Mouse (Mus musculus) right cerebral cortex, postnatal 36 days (tissue): ENCODE measurements around the gene Lin37.

Experiments used
- DNase-seq, 2 experiments: peaks; one replicate each; pipeline ENCODE4 v3.0.0; 2022; ENCODE audit warnings: low spot score in 2 of 2, mixed read lengths in 1 of 2

The Lin37 gene

DNA sequence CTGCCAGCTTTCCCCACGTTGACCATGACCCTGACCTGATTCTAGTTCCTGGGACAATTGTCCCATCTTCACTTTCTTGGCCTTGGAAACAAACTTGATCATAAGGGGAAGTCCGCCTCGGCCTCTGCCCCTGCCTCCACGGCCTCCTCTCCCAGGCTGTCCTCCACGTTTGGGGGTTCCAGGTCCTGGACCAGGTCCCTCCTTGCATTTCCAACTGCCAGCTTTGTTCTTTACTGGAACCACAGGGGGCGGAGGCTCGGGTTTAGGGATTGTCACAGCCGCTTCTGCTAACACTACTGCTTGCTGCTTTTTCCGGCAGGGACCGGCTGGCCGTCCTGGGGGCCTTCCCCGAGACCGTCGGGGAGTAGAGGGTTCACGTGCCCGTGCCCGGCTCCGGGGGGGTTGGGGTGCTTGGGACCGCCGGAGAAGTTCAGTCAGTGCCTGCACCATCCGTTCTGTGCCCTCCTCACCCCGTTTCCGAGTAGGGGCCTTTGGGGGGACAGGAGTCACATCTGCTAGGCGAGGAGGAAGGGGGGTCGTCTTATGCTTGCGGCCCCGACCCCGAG is 26.9 kb upstream of the Lin37 start:
- DNase-seq = no peak

DNA sequence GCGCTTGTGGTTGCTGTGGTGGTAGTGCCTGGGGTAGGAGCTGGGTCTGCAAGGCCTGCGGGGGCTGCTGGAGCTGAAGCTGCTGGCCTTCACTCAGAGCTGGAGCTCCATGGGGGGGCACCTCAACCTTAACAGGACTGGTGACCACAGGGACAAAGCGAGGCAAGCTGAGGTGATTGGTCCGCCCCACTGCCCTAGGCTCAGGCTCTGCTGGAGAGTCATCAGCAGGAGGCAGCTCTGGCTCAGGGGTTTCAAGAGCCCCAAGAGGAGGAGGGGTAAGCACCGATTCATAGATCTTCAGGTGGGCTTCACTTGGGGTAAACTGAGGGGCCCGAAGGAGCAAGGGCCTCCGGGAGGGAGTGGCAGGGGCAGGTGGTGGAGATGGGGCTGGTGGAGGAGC is 25.5 kb upstream of the Lin37 start:
- DNase-seq = no peak

DNA sequence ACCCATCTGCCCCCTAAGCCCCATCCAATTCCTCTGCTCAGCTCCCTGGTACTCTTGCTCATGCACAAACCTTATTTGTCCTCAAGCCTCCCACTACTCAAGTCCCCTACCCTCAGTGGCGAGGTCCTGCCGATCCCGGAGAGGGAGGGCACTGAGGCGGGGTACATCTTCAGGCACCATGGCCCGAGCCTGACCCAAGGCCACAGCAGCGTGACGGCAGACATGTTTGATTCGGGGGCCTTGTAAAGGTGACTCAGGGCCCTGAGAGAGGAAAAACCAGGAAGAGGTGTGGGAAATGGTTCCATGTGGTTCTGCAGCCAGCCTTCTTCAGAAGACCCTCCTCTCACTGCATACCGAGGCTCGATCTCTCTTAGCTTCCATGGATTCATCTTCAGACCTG is 24.7 kb upstream of the Lin37 start:
- DNase-seq = no peak

DNA sequence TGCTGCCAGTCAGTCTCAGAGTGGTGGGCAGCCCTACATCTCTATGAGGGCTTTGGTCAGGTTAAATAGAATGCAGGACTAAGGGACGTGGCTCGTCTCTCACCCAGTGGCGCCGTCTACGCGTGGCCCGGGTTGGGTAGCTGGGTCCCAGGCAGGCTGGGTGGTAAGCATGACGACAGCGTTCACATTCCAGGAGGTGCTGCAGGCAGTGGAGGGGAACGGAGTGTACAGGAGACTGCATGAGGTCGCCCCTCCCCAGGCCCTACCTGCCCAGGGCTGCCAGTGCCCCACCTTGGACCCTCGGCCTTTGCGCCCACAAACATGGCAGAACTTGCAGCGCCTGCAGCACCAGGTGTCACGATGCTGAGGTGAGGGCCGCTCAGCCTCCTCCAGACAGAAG is 21.9 kb upstream of the Lin37 start:
- no peak for DNase-seq

- no peak for DNase-seq
These were observed 20.3 kb upstream of the Lin37 start for GRCm38 (mm10) chr7:30579950-30580349.

DNA sequence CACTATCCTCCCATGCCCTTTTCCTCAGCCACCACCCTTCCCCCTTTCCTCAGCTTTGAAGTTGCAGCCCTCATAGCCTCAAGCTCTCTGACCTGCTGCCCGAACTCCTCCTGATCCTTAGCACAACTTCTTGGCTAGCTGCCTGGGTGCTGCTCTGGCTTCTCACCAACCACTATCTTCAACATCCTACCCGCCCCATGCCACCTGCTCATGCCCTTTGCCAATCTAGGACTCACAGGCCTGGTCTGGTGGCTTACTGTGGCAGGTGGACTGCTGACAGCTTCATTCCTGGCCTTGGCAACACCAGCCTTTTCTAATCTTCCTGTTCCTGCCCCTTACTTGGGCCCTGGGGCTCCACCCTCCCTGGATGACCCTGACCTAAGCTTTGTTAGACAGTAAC is 13.3 kb upstream of the Lin37 start:
- no peak for DNase-seq

DNA sequence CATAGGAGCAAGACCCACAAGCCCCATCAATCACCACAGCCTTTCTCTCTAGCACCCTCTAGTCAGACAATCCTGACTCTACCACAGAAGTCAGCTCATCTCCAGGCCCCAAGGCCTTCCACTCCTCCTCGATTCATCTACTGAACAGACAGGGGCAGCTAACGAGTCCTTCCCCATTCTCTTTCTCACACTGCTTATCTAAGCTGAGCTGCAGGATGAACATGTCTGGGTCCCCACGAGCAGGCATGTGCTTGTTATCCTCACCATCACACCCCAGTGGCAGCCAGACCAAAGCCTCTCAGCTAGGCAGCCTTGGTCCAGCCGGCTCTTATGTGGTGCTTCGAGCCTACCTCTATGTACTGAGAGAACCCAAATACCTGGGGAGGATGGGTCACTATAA is 12.8 kb upstream of the Lin37 start:
- DNase-seq = no peak

GRCm38 (mm10) chr7:30567555-30567954 is 7.9 kb upstream of the Lin37 start:
- DNase-seq = no peak

DNA sequence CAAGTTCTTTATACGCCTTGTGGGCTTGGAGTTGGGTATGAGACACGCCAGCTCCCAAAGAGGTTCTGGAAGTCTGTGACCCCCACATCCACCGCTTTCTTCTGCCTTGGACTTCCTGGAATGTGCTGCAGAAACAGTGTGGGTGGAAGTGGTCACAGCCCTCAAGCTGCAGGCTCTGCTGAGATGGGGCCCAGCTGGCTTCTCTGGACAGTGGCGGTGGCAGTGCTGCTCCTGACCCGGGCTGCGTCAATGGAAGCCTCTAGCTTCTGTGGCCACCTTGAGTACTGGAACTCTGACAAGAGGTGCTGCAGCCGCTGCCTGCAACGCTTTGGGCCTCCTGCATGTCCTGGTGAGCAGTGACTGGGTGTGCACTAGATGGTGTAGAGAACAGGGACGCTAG is 6.4 kb upstream of the Lin37 start:
- DNase-seq = no peak

DNA sequence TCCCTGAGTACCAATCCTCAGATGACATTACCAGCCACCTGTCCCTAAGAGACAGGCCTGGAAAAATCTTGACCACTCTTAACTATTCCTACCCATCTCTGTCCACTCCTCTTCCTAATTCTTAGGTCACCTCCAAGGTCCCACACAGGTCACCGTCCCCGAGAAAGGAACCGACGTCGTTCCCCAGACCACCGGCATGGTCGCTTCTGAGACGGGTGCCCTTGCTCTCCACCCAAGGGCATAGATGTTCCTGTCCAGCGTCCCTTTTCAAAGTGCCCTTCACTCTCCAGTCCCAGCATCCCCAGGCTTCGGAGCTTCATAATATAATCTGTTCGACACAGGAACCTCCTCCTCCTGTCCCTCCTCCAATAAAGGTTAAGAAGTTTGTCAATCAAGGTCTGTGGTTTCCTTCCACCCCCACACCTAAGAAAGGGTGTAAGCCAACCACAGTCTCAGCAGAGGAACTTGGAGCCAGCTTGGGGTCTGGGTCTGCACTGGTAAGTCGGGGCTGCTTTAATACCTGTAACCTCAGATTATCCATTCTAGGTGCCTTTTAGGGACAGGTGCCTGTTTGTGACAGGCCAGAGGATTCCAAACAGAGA is 5.4 kb upstream of the Lin37 start, which contains the start of gene Igflr1:
TSS of gene Igflr1 (plus strand) at position 458 of the 602 bp plus-strand sequence.
- DNase-seq = no peak

DNA sequence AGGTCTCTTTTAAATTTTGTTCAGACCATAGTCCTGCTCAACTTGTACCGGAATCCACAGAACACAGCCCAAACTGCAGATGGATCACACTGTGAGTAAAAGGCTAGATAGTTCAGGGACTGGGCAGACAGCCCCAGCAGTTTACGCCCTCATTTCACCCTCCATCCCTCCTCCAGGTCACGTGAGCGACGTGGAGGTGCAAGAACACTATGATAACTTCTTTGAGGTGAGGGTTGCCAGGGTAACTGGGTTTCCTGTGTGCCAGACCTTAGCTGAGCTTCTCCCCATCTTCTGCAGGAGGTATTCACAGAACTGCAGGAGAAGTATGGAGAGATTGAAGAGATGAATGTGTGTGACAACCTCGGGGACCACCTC is 4.3 kb upstream of the Lin37 start:
- no peak for DNase-seq

DNA sequence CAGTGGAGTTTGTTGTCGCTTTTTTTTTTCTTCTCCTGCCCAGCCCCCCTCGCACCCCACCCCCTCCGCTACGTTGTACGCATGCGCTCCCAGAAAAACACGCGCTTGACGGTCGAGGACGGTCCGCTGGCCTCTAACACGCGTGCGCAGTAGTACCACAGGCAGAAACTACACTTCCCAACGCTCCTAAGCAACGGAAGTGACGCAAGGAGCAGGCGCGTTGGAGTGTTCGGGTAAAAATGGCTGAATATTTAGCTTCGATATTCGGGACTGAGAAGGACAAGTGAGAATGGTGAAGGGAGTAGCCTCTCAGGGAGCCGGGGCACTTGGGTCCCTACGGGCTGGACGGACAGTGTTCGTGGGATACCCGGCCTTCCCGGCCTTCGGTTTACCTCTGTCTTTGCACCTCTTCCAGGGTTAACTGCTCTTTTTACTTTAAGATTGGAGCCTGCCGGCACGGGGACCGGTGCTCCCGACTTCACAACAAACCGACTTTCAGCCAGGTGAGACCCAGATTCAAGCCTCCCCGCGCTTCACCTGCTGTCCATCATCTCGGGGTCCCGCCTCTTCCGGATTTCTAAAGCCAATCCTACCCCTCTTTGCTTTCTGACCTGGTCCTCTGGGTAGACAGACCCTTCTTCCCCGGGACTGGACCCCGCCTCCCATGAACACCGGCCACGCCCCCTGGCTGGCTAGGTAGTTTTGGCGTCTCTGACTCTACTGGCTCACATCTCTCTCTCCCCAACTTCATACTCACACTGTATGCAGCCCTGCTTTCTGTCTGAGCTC is 3.7 kb upstream of the Lin37 start, which contains the start of the genes U2af1l4, Gm49396 and Psenen:
TSS of gene U2af1l4 (plus strand) at position 185 of the 789 bp plus-strand sequence.
TSS of gene Gm49396 (plus strand) at position 228 of the 789 bp plus-strand sequence.
TSS of gene Psenen (minus strand) at position 511 of the 789 bp plus-strand sequence.
- DNase-seq = peak; percentile 93 to 96

DNA sequence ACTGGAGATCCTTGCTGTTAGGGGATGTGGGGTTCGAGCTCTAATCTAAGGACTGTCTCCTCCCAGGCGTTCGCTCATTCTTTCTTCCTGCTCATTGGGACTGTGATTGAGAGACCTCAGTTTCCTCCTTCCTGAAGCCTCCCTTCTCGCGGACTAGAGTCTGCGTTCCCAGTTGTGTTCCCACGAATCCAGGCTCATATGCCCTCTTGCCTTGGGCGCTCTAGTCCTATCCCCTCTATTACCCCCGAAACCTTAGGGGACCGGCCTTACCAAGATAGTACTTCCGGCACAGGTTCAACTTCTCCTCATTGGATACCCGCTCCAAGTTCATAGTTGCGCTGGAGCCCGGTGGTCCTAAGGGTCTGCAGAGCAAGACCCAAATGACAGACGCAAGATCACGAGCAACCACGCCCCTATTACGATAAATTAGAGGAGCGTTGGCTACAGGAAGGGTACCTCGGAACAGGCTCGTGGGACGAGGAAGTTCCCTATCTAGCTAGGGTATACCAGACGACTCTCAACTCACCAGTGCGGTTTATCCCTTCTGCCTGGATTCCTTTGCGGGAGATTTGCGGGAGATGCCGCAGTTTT is 3.0 kb upstream of the Lin37 start:
- DNase-seq = no peak

GRCm38 (mm10) chr7:30560296-30560695 is 658 bp upstream of the Lin37 start:
- DNase-seq = no peak

DNA sequence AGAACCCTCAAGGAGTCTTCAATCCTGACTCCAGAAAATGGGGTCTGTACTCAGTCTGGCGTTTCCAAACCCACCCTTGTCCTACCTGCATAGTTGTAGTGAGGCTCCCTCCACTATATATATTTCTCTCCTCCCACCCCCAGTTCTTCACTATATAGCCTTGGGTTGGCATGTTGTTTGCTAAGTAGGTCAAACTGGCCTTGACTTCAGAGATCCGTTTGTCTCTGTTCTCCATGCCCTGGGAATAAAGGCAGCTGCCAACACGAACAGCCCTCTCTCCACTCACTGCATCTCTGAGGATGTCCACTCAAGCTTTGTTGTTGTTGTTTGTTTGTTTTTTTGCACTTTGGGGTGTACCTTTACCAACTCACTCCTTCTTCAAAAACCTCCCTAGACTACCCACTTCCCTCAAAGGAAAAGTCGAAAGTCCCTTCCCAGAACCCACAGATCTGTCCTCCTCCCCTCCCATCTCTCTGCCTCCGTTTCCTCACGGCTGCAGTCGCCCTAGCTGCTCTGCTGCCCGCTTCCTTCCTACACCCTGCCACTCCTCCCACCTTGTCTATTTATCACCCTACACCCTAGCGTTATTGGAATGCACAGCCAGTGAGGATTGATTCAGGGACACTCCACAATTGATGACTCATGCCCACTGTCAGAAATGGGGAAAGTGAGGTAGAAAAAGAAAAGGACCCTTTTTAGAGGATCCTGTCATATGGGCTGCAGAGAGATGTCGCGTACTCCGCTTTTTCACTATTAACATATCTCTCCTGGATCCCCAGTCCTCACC is 789 bp downstream of the Lin37 start:
- no peak for DNase-seq

DNA sequence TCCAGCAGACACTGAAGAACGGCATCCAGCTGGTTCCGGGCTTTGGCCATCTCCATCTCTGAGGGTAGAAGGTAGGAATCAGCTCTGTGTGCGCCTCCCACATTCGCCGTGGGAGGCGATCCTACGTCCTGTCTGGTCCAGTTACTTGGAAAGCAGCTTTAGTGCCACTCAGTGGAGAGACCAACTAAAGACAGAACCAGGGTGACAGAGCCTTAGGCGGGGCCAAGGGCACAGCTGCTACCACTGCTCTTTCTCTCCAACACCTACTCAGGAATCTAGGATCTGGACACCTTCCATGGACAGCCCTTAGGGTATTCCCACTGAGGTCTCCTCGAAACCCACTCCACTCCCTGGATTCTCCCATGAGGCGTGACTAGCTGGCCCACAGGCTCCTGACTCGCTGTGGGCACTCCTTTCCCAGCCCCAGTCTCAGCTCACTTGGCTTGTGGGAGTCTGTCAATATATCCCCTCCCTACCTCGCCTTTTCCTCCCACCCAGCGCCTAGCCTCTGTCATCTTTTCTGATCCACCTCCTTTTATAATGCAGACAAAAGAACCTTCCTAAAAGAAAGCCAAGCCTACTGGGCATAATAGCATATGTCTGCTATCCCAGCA is 1.6 kb downstream of the Lin37 start:
- no peak for DNase-seq

DNA sequence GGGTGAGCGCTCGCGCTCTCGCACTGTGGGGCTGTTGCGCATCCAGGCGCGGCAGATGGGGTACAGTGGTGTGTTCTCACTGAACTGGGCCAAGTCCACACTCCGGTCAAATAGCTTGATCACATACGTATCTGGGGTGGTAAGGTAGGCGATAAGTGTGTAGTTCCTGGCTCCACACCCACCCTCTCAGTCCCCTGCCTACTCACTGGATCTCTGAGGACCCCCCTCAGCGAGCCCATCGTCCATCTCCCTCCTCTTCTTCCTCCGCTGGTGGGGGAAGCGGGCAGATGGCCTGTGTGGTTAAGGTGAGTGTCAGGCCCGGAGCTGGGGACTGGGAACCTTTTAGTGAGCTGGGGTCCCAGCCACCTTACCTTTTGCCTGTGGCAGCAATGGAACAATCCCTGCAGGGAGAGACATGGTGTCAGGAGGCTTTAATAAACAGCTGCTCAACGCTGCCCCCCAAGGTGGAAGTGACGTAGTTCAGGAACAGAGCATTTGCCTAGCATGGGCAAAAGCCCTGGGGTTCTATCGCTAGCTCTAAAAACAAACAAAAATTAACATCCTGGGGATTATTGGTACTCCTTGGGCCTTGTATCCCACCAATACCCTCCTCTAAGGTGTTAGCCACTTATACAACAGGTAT is 2.6 kb downstream of the Lin37 start:
- no peak for DNase-seq

GRCm38 (mm10) chr7:30553810-30554584 is 5.6 kb downstream of the Lin37 start:
- DNase-seq = no peak

- no peak for DNase-seq
These were observed 6.5 kb downstream of the Lin37 start for GRCm38 (mm10) chr7:30553021-30553589.
